Mouse (Mus musculus): ENCODE results near the gene Pop4. TPM values are rescaled to one million over a fixed set of nuclear protein-coding genes. Genes with fewer than 3 reads are reported as not detected.
"Not testable (repeated sequence)": the region's sequence is repeated elsewhere in the genome, so short reads cannot be mapped to it uniquely, and the experiment has no call there.

The Pop4 gene
- 66.1 and 76.6 TPM in 2 replicates for polyA plus RNA-seq (2015; fragmentation: Nextera tagmentation; extraction: Ambion mirVana)

DNA sequence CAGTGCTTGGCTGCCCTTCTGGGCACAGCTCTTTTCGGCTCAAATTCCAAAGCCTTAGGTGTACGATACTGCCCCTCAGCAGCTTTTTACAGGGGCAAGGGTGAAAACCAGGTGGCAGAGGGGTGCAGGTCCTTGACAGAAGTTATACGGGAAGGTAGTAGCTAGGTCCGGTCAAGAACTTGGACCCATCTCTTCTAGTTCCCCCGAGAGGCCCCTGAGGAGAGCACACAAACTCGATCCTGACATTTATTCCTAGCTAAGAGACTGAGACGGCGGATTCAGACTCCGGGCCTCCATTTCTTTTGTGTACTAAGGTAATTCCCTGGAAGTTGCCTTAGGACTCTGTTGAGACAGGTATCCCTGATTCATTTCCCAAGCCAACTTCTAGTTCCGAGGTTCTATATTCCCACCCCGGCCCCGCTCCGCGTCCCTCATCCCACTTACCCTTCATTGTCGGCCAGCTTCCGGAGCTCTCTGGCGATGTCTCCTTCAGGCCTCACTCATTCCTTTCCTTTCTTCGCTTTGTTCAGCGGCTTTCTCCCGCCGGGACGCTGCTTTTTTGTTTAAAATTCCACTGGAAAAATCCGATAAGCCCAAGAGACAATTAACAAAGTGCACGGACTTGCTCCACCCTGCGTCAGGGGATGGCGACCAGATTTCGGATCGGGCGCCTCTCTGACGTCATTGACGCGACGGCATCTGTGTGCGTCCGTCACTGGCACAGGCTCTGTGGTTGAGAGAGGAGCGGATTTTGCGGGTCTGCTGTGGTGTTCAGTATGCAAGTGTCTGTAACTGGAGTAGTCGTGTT is at the start of gene Pop4:
Pop4 (minus strand) TSS at position 721 of the 808 bp plus-strand sequence.
- Histone ChIP-seq H3K36me3 (peaks cover 28% of the 10 kb centered on the region), H3K27me3 (no peaks in the 10 kb centered on the region), H3K4me1 (peaks cover 12% of the 10 kb centered on the region), H3K27ac (peak within 1 kb of the TSS; percentile 77), H3K9ac (peak within 1 kb of the TSS; percentile 88), H3K9me3 (no peaks in the 10 kb centered on the region), H3K4me2 (peak within 1 kb of the TSS; percentile 89), H3K4me3 (peak within 1 kb of the TSS; percentile 74)
- WGBS, result under 1% methylated on average over 38 of the region's 38 CpGs
- ATAC-seq (ENCODE audit: insufficient number of reproducible peaks, insufficient read depth, low FRiP score, low TSS enrichment, low read depth), result peak; percentile 94

DNA sequence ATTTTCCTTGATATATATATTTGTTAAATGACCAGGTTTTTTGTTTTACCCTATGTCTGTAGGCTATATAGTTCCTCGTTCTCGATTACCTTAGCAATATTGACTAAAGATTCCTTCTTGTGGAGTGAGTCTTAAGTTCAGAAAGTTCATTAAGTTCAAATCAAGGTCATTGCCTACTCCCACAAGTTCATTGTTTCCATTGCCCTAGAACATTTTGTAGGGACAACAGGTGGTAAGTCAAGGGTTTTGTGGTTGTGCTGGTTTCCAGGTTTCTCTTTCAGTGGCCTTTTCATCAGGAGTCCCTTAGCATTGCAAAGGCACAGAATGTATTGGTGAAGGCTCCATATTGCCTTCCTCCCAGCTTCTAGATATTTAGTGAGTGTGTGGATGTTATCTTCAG is 49.4 kb upstream of the Pop4 start:
- Histone ChIP-seq H3K9ac (no peak overlapping the region), H3K27me3 (no peaks in the 10 kb centered on the region), H3K9me3 (no peaks in the 10 kb centered on the region), H3K27ac (no peak overlapping the region), H3K4me2 (no peak overlapping the region), H3K4me3 (no peak overlapping the region), H3K36me3 (no peaks in the 10 kb centered on the region), H3K4me1 (no peaks in the 10 kb centered on the region)
- no peak for ATAC-seq (ENCODE audit: insufficient number of reproducible peaks, insufficient read depth, low FRiP score, low TSS enrichment, low read depth)
- WGBS, result 81% methylated on average over 2 of the region's 2 CpGs

GRCm38 (mm10) chr7:38282192-38282591 is 11.0 kb upstream of the Pop4 start:
- not testable (repeated sequence) for H3K27me3 ChIP-seq; H3K36me3 ChIP-seq; ATAC-seq (ENCODE audit: insufficient number of reproducible peaks, insufficient read depth, low FRiP score, low TSS enrichment, low read depth); H3K4me1 ChIP-seq; H3K27ac ChIP-seq; H3K4me3 ChIP-seq; H3K4me2 ChIP-seq; H3K9me3 ChIP-seq; H3K9ac ChIP-seq
- WGBS, result 27% methylated on average over 4 of the region's 4 CpGs

DNA sequence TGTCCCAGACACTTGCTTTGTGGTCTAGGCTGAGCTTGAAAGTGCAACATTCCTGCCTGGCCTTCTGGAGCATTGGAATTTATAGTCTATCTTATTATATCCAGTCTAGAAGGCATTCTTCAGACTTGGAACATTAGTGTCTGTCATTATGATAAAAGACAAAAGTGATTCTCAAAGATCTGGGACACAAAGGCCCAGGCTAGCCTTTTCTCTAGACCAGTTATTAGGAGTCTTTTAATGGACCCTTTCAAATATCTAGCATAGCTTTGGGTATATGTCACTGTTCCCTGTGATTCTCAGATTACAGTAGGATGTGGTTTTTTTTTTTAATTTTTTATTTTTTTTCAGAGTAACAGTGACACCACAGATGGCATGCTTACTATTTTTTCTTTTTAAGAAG is 1.3 kb upstream of the Pop4 start:
- ATAC-seq (ENCODE audit: insufficient number of reproducible peaks, insufficient read depth, low FRiP score, low TSS enrichment, low read depth), result no peak
- no peak overlapping the region for H3K27ac ChIP-seq
- H3K4me3 ChIP-seq, result no peak overlapping the region
- H3K27me3 ChIP-seq, result no peaks in the 10 kb centered on the region
- peaks cover 12% of the 10 kb centered on the region for H3K4me1 ChIP-seq
- no peak overlapping the region for H3K4me2 ChIP-seq
- peaks cover 11% of the 10 kb centered on the region for H3K36me3 ChIP-seq
- H3K9me3 ChIP-seq, result no peaks in the 10 kb centered on the region
- H3K9ac ChIP-seq, result no peak overlapping the region

GRCm38 (mm10) chr7:38271859-38272258 is 636 bp upstream of the Pop4 start:
- H3K4me2 ChIP-seq, result peak overlapping the region; percentile 89
- H3K9me3 ChIP-seq, result no peaks in the 10 kb centered on the region
- no peaks in the 10 kb centered on the region for H3K27me3 ChIP-seq
- WGBS, result 10% methylated on average over 4 of the region's 4 CpGs
- peak overlapping the region; percentile 74 for H3K4me3 ChIP-seq
- peaks cover 12% of the 10 kb centered on the region for H3K4me1 ChIP-seq
- peaks cover 18% of the 10 kb centered on the region for H3K36me3 ChIP-seq
- H3K9ac ChIP-seq, result peak overlapping the region; percentile 88
- ATAC-seq (ENCODE audit: insufficient number of reproducible peaks, insufficient read depth, low FRiP score, low TSS enrichment, low read depth), result no peak
- H3K27ac ChIP-seq, result no peak overlapping the region

- Histone ChIP-seq H3K36me3 (peaks cover 22% of the 10 kb centered on the region), H3K4me1 (peaks cover 12% of the 10 kb centered on the region), H3K27me3 (no peaks in the 10 kb centered on the region), H3K9ac (peak overlapping the region; percentile 88), H3K9me3 (no peaks in the 10 kb centered on the region), H3K4me3 (peak overlapping the region; percentile 74), H3K4me2 (peak overlapping the region; percentile 89), H3K27ac (peak overlapping the region; percentile 77)
- no peak for ATAC-seq (ENCODE audit: insufficient number of reproducible peaks, insufficient read depth, low FRiP score, low TSS enrichment, low read depth)
- WGBS, result under 1% methylated on average over 11 of the region's 11 CpGs
Observed at GRCm38 (mm10) chr7:38271511-38271811, 238 bp upstream of the Pop4 start.

DNA sequence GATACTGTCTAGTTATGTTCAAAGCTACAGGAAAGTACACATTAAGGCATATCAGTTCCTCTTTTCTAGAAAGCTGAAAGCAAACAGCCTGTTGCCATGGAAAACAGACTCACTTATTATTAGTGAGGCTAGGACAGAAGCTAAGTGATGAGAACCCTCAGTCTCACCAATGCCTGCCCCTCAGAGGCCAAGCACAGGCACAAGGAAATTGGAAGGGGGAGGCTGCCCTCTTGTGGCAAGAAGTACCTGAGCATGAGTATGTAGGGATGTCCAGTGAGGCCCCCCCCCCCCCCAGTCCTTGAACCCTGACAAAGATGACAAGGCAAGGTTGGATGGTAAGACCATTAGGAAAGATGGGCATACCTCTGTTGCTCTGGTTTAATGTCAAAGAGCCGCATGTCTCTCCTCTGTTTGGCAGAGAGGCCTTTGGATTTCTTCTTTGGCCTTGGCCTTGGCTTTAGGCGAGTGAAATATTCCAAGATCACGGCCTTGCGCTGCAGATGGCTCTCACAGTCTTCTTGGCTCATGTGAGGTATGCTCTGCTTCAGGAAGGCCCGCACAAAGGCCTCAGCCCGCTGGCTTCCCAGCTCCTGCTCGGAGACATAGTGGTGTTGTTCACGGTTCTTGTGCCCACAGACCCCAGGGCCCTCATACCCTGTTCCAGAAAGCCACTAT is 4.1 kb downstream of the Pop4 start:
- H3K27ac ChIP-seq, result no peak overlapping the region
- no peak overlapping the region for H3K9ac ChIP-seq
- WGBS, result 91% methylated on average over 8 of the region's 8 CpGs
- no peak overlapping the region for H3K4me2 ChIP-seq
- H3K36me3 ChIP-seq, result peaks cover 65% of the 10 kb centered on the region
- H3K27me3 ChIP-seq, result no peaks in the 10 kb centered on the region
- no peak overlapping the region for H3K4me3 ChIP-seq
- no peak for ATAC-seq (ENCODE audit: insufficient number of reproducible peaks, insufficient read depth, low FRiP score, low TSS enrichment, low read depth)
- H3K9me3 ChIP-seq, result no peaks in the 10 kb centered on the region
- peaks cover 12% of the 10 kb centered on the region for H3K4me1 ChIP-seq

- no peak overlapping the region for H3K9ac ChIP-seq
- H3K9me3 ChIP-seq, result no peaks in the 10 kb centered on the region
- no peak overlapping the region for H3K4me2 ChIP-seq
- no peak overlapping the region for H3K27ac ChIP-seq
- H3K27me3 ChIP-seq, result no peaks in the 10 kb centered on the region
- H3K4me3 ChIP-seq, result no peak overlapping the region
- WGBS, result 85% methylated on average over 5 of the region's 5 CpGs
- no peaks in the 10 kb centered on the region for H3K4me1 ChIP-seq
- ATAC-seq (ENCODE audit: insufficient number of reproducible peaks, insufficient read depth, low FRiP score, low TSS enrichment, low read depth), result no peak
- H3K36me3 ChIP-seq, result peaks cover 65% of the 10 kb centered on the region
Observed at GRCm38 (mm10) chr7:38262406-38262805, 8.8 kb downstream of the Pop4 start.

DNA sequence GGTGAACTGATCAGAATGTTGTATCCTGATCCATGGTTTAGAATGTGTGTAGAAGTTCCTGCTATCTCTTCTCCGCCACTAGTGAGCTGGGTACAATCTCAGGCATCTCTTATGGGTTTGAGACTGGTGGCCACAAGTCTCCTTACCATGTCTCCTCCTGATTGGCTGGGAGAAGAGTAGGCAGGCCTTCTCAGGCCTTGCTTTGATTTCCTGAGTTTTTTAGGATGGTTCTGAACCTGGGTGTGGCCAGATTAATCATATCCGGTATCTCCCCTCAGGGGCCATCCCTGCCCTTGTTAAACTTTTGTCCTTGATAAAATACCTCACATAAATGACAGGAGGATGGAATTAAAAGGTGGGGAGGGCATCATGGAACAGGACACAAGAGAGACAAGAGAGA is 11.6 kb downstream of the Pop4 start:
- H3K27ac ChIP-seq, result no peak overlapping the region
- H3K36me3 ChIP-seq, result peaks cover 38% of the 10 kb centered on the region
- H3K9me3 ChIP-seq, result no peaks in the 10 kb centered on the region
- no peak overlapping the region for H3K4me2 ChIP-seq
- 84% methylated on average over 2 of the region's 2 CpGs for WGBS
- no peak for ATAC-seq (ENCODE audit: insufficient number of reproducible peaks, insufficient read depth, low FRiP score, low TSS enrichment, low read depth)
- no peak overlapping the region for H3K4me3 ChIP-seq
- no peaks in the 10 kb centered on the region for H3K27me3 ChIP-seq
- no peak overlapping the region for H3K9ac ChIP-seq
- H3K4me1 ChIP-seq, result no peaks in the 10 kb centered on the region

DNA sequence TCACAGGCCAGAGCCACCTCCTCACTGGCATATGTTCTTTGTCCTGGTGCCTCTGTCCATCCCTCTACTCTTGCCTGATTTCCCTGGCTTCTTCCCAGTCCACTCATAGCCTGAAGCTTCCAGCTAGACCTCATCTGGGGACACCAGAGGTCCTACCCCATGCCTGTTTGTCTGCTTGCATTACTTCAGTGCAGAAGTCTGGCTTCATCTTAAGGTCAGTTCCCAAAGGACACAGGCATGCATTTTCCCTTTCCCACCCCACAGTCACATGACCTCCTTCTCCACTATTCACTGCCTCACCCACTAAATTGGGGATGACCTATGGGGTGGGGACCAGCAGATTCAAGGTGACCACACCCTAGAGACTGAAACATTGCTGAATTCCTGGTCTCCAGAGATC is 17.8 kb downstream of the Pop4 start:
- no peak overlapping the region for H3K4me3 ChIP-seq
- H3K27me3 ChIP-seq, result no peaks in the 10 kb centered on the region
- H3K9ac ChIP-seq, result no peak overlapping the region
- no peak overlapping the region for H3K4me2 ChIP-seq
- no peaks in the 10 kb centered on the region for H3K36me3 ChIP-seq
- no peaks in the 10 kb centered on the region for H3K9me3 ChIP-seq
- no peaks in the 10 kb centered on the region for H3K4me1 ChIP-seq
- H3K27ac ChIP-seq, result no peak overlapping the region
- ATAC-seq (ENCODE audit: insufficient number of reproducible peaks, insufficient read depth, low FRiP score, low TSS enrichment, low read depth), result no peak

DNA sequence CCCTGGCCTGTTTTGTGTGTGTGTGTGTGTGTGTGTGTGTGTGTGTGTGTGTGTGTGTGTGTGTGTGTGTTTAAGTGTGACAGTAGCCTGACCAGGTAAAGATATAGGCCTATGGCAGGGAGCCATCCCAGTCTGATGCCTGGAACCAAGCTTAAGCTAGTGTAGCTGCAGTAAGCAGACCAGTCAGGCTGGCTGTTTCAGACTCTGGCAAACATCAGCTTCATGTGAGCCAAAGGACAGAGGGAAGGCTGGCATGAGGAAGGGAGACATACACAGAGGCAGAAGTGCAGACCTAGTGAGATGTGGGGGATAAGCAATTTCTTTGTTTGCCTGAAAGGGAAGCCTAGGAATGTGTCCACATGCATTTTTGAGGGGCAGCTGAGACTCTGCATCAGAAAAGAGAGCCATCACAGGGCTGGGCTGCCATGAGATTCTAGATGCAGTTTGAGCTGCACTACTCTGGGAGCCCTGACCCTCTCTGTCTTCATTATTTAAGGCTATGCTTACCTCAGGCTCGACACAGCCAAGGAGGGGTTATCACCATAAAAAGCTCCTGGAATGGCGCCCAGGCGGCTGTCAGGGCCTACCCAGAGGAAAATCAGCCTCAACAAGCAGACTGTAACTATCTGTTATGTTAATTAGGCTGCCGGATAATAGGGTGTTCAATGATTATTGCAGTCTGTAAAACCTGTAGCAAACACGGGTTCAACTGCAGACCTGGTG is 19.6 kb downstream of the Pop4 start:
- 62% methylated on average over 5 of the region's 5 CpGs for WGBS
- H3K27me3 ChIP-seq, result no peaks in the 10 kb centered on the region
- no peak for ATAC-seq (ENCODE audit: insufficient number of reproducible peaks, insufficient read depth, low FRiP score, low TSS enrichment, low read depth)
- H3K27ac ChIP-seq, result no peak overlapping the region
- no peaks in the 10 kb centered on the region for H3K36me3 ChIP-seq
- no peaks in the 10 kb centered on the region for H3K9me3 ChIP-seq
- H3K4me1 ChIP-seq, result no peaks in the 10 kb centered on the region
- H3K4me3 ChIP-seq, result no peak overlapping the region
- no peak overlapping the region for H3K9ac ChIP-seq
- no peak overlapping the region for H3K4me2 ChIP-seq

DNA sequence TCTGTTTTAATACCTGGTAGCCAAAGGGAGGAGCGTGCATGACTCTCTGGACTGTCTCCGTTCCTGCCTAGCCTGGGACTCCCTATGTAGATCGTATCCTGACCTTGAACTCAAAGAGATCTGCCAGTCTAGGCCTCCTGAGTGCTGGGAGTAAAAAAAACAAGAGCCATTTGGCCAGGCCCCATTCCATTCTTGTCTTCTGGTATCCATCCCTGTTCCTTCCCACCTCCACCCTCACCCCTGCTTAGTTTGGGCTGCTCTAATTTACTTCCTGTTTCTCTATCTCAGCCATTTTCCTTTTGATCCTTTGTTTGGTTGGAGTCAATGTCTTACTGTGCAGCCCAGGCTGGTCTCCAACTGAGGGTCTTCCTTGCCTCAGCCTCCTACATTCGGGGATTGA is 28.8 kb downstream of the Pop4 start:
- no peak overlapping the region for H3K9ac ChIP-seq
- H3K27me3 ChIP-seq, result no peaks in the 10 kb centered on the region
- H3K9me3 ChIP-seq, result no peaks in the 10 kb centered on the region
- ATAC-seq (ENCODE audit: insufficient number of reproducible peaks, insufficient read depth, low FRiP score, low TSS enrichment, low read depth), result no peak
- H3K36me3 ChIP-seq, result no peaks in the 10 kb centered on the region
- WGBS, result 87% methylated on average over 4 of the region's 4 CpGs
- H3K4me1 ChIP-seq, result no peaks in the 10 kb centered on the region
- no peak overlapping the region for H3K4me2 ChIP-seq
- no peak overlapping the region for H3K4me3 ChIP-seq
- no peak overlapping the region for H3K27ac ChIP-seq
